In genomic region chr16:62685494-62685893, GRCm38 (mm10) we compare ENCODE assay signal across 27 mouse cellular contexts.
"Had no signal": no experiment of that assay in that cellular context is flagged by ENCODE, and none has a peak within 500 bp of the region (broad histone marks: within the 10 kb centered on the region; RNA-seq: fewer than 3 reads in every experiment).

No protein-coding gene starts in this region.

- H3K27me3 ChIP-seq: heart, embryonic 13.5 days; heart, embryonic 15.5 days; hindbrain, embryonic 13.5 days; hindbrain, embryonic 15.5 days; kidney, embryonic 15.5 days; limb, embryonic 15.5 days; liver, embryonic 12.5 days had no signal

- DNase-seq: gastrocnemius, postnatal 14 days; gastrocnemius, postnatal 36 days; heart, adult 11 months; heart, adult 2 months; heart, postnatal 14 days; heart, postnatal 36 days; kidney, adult 11 months; kidney, adult 2 months; kidney, adult 9 months; kidney, postnatal 14 days; kidney, postnatal 4 days; left cerebral cortex, postnatal 4 days had no signal

- H3K9me3 ChIP-seq: heart, embryonic 13.5 days; heart, embryonic 15.5 days; hindbrain, embryonic 13.5 days; hindbrain, embryonic 15.5 days; kidney, embryonic 15.5 days; limb, embryonic 13.5 days; limb, embryonic 15.5 days; liver, embryonic 12.5 days had no signal

- ATAC-seq: hindbrain, postnatal 0 days; intestine, embryonic 16.5 days; liver, embryonic 12.5 days had no signal

- H3K4me3 ChIP-seq: heart, adult 2 months; heart, embryonic 13.5 days; heart, embryonic 15.5 days; hindbrain, embryonic 13.5 days; hindbrain, embryonic 15.5 days; kidney, embryonic 15.5 days; layer of hippocampus, adult 2 months; left cerebral cortex, adult 2 months; limb, embryonic 13.5 days; limb, embryonic 15.5 days; liver, embryonic 12.5 days had no signal

- H3K36me3 ChIP-seq: heart, embryonic 13.5 days; heart, embryonic 15.5 days; hindbrain, embryonic 13.5 days; hindbrain, embryonic 15.5 days; kidney, embryonic 15.5 days; limb, embryonic 13.5 days; limb, embryonic 15.5 days; liver, embryonic 12.5 days had no signal

- H3K4me1 ChIP-seq: heart, embryonic 13.5 days; heart, embryonic 15.5 days; hindbrain, embryonic 13.5 days; hindbrain, embryonic 15.5 days; kidney, embryonic 15.5 days; limb, embryonic 13.5 days; limb, embryonic 15.5 days; liver, embryonic 12.5 days had no signal

- H3K9ac ChIP-seq: heart, embryonic 13.5 days; heart, embryonic 15.5 days; hindbrain, embryonic 13.5 days; hindbrain, embryonic 15.5 days; kidney, embryonic 15.5 days; limb, embryonic 13.5 days; limb, embryonic 15.5 days; liver, embryonic 12.5 days; liver, embryonic 14.5 days had no signal

- H3K27ac ChIP-seq: heart, adult 2 months; heart, embryonic 13.5 days; heart, embryonic 15.5 days; hindbrain, embryonic 13.5 days; hindbrain, embryonic 15.5 days; hindbrain, postnatal 0 days; kidney, embryonic 15.5 days; kidney, postnatal 0 days; layer of hippocampus, adult 2 months; left cerebral cortex, adult 2 months; limb, embryonic 13.5 days; limb, embryonic 15.5 days; liver, embryonic 12.5 days; liver, embryonic 14.5 days had no signal

- H3K4me2 ChIP-seq: heart, embryonic 11.5 days; heart, embryonic 13.5 days; heart, embryonic 15.5 days; hindbrain, embryonic 13.5 days; hindbrain, embryonic 15.5 days; kidney, embryonic 15.5 days; limb, embryonic 13.5 days; limb, embryonic 15.5 days; liver, embryonic 12.5 days had no signal
